Mouse (Mus musculus): Measurements from ENCODE around the gene Plekhg1.

Plekhg1 gene

DNA sequence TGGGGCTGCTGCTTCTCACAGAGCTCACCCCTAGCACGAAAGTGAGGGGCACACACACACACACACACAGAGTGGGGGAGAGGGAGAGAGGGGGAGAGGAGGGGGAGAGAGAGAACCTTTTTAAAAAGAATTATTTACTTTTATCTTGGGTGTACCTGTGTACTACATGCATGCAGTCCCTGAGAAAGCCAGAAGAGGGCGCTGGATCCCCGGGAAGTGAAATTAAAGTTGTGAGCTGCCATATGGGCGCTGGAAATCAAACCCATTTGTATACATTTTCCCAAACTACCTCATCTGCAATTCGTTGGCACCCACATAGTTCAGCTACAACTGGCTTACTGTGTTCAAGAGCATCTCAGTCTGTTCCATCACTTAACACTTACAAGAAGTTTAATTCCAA is 218.4 kb downstream of the Plekhg1 start:
- no peak for DNase-seq (ENCODE audit: low spot score in 2 of 2)

DNA sequence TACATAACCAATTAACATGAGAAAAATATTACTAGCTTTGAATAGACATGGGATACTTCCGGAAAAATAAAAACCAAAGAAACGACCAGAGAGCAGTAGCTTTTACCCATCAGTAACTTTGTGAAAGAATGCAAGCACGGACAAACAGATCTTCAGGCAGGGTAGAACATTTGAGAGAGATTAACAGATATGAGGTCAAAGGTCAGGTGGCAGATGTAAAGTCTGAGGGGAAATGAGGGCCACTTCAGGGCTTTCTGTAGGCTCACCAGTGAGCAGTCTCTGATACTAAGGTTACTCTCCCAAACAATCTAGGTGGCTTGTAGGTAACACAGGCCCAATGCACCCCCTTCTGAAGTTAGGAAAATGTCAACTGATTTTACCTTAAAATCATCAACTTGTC is 228.9 kb downstream of the Plekhg1 start:
- no peak for DNase-seq (ENCODE audit: low spot score in 2 of 2)

DNA sequence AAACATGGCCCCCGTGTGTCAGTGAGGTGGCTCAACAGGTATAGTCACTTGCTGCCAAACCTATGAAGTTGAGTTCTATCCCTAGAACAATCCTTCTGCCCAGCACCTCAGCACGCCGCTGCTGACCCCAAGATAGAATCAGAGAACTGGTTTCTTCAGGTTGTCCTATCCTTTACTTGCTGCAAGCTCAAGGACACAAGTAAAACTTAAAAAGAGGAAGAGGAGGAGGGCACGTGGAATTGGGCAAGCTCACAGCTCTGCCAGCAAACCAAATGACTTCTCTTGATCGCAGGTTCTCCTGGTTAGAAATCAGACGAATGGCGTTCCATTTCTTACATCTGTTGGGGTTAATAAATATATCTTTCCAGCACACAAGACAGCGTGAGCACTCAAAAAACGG is 232.1 kb downstream of the Plekhg1 start:
- DNase-seq (ENCODE audit: low spot score in 2 of 2) = no peak

DNA sequence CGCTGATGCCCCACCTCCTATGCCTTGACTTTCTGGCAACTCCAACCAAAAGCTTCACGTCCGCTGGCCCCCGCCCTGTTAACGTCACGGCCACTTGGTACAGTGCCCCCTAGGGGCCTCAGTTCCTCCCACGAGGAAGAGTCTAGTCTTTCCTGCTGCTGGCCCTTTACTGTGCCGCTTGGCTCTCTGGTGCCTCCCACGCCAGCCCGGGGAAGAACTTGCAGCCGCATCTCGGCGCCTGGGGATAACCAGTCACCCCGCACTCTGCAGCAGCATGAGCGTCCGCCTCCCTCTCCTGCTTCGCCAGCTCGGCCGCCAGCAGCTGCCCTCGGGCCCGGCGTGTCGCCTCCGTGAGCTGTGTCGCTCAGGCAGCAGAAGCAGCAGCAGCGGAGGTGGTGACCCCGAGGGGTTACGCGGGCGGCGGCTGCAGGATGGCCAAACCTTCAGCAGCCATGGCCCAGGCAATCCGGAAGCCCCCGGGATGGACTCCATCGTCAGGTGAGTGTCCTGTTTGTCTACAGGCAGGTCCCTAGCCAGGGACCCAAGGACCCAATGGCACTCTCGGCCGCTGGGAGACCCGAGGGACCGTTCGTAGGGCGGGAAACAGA is 232.9 kb downstream of the Plekhg1 start, which contains the start of gene Mthfd1l:
Gene Mthfd1l, plus strand, starts transcription at position 138 of the 608 bp plus-strand sequence.
- DNase-seq (ENCODE audit: low spot score in 2 of 2) = peak; percentile 66 to 82

DNA sequence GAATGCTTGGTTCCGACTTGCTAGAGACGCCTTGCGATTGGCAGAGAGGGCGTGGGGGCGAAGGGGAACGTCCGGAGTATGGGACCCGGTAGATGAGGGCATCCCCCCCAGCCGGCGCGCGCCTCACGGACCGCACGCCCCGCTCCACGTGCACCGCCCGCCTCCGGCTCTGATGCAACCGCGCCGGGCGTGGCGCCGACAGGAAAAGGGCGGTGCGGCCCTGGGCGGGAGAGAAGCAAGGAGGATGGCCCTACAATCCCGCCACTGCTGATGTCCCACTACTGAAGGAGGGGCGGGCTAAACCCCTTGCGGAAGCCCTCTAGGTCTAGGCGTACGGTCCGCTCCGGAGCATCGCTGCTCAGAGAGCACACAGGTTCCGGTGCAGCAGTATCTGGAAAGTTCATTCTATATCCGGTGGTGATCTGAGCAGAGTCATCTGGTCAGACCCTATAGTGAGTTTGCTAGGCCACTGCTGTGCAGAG is 233.5 kb downstream of the Plekhg1 start:
- peak; percentile 69 to 84 for DNase-seq (ENCODE audit: low spot score in 2 of 2)

DNA sequence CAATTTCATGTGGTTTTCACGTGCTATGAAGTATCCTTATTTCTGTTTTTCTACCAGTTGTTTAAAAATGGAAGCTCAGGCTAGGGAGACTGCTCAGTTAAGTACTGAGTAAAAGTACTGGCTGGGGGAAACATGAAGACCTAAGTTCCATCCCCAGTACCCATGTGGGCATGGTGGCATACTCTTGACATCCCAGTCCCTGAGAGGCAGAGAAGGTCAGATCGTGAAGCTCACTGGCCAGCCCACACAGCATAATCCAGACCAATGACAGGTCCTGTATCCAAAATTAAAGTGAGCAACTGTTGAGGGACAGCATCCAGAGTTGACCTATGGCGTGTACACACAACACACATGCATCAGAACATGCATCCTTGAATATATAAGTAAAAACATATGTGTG is 234.2 kb downstream of the Plekhg1 start:
- no peak for DNase-seq (ENCODE audit: low spot score in 2 of 2)

DNA sequence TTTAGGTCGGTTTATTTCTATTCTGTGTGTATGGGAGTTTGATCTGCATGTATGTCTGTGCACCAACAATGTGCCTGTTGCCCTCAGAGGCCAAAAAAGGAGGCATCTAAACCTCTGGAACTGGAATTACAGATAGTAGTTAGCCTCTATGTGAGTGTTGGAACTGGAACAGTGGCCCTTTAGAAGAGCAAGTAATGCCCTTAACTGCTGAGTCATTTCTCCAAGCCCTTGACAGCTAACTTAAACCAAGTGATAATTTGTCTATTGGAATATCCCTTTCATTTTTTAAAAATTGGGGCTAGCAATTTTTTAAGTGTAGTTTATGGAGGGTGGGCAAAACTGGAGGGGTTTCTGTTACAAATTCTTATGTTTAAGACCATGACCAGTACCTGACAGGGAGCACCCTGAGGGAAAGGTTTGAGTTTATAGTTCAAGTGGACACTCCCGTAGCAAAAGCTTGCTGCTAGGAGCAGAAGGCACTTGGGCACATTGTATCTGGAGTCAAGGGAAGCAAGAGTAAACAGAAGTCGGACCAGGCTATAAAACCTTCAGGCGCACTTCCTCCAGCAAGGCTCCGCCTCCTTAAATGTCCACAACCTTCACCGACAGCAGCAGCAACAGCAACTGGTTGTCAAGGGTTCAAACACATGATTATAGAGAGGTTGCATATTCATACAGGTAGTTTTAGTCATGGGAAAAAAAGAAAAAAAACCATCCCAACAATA is 235.9 kb downstream of the Plekhg1 start:
- DNase-seq (ENCODE audit: low spot score in 2 of 2) = no peak

DNA sequence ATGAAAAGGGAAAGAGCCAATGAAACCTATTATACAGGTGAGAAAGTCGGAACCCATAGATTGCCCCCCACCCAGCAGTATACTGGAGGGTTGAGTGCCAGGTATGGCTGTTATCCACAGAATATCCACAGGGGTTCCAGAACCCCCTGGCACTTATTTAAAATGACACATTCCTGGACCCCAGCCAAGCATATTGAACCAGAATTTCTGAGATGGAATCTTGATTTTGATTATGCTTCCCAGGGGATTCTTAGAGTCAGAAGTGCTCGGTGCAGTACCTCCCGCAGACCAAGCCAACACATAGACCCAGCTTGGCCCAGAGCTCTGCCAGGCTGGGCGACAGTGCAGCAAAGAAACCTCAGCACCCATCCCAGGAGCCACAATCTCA is 236.5 kb downstream of the Plekhg1 start:
- no peak for DNase-seq (ENCODE audit: low spot score in 2 of 2)

DNA sequence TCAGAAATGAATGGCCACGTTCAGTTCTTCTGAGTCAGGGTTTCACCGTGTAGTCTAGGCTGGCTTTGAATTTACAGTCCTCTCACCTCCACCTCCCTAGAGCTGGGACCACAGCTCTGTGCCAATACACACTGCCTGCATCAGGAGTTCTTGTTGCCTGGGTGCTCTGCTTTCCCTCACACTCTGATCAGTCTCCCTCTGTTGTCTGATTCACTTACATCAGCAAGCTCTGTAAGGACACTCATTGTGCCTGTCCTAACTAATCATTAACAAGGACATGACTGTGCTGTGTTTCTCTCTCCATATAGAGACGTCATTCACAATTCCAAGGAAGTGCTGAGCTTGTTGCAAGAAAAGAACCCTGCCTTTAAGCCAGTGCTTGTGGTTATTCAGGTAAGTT is 238.2 kb downstream of the Plekhg1 start:
- no peak for DNase-seq (ENCODE audit: low spot score in 2 of 2)

DNA sequence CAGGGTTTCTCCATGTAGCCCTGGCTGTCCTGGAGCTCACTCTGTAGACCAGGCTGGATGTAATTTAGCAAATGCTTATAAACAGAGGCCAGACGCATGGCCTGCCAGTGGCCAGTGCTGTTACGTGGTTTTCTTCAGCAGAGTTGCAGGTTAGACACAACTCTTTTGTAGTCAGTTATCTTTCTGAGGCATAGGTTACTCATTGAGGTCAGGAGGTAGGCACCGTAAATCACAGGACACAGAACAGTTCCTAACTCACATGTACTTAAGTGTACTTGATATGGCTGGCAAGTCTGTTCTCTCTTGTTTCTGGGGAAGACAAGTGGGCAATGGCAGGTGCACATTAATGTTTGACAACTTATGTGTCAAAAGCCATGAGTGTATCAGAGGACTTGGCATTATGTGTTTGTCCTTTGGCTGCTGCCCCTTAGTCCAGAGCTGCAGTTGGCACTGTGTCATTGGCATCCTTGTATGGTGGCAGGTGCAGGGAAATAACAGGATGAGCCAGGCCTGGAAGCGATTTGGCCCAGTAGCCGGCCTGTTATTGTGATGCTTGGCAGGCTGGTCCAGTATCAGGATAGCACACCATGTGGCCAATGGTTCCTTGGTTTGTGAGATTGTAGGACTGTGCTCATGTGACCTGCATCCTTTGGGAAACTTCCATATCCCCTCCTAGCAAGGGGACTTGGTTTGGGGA is 238.8 kb downstream of the Plekhg1 start:
- DNase-seq (ENCODE audit: low spot score in 2 of 2) = peak in 1 of 2 experiments; percentile 77

DNA sequence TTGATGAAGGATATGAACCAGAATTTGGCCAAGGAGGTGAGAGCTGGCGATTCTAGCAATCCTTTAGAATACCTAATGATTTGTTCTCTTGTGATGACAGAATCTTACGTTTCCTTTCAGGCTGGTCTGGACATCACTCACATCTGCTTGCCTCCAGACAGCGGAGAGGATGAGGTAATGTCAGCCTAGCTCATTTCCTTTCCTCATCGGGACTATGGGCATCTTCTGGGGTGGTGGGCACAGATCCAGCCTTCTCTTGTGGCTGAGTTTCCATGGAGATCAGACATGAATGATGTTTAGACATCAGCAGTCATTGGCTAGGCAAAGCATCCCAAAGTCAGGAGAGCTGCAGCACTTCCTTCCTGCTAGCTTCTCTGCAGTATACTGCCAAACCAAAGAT is 240.1 kb downstream of the Plekhg1 start:
- DNase-seq (ENCODE audit: low spot score in 2 of 2) = no peak

DNA sequence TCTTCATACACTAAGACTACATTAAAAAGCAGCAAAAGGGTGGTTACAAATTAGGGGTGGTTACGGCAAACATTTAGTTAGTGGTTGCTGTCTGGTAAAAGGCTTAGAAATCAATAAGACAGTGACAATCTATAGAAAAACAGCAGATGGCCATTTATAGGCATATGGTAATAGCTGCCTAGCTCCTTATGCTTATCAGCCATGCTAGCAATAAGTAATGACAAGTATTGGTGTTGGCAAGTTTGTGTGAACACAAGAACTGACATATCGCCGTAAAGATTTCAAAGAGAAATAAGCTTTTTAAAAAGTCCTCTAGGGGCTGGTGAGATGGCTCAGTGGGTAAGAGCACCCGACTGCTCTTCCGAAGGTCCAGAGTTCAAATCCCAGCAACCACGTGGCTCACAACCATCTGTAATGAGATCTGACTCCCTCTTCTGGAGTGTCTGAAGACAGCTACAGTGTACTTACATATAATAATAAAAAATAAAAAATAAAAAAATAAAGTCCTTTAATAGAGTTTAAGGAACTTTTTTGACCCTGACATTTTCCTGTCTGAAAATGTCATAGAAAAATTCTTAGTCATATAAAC is 250.2 kb downstream of the Plekhg1 start:
- DNase-seq (ENCODE audit: low spot score in 2 of 2) = no peak

DNA sequence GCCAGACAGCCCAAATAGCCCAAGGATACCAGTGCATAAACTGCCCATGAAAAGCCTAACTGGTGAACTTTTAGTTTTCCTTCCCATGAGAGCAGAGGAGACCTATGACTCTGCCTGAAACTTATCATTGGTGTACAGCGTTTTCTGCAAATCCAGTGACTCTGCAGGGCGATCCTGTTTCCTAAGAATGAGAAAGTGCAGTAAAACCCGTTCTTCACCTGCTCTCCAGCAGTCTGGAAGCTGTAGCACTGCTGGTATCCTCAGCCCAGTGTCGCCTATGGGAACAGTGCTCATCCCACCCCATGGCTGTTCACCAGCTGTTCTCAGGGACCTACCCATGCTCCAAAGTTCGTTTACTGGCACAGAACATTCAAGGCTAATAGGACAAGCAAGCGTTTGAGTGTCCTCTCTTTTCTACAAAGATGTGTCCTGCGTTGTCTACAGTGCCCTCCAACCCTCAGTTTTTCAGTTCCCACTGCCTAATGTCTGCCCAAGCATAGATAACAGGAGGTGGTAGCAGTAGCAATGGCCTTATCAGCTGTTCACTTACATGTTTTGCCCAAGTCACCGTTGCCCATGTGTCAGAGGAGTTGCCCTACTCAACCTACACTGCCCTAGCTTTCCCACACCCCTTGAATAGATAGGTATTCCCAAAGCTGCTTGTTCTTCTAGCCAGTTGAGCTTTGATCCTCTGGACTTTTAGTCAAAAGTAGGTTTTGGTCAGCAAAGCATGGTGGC is 253.4 kb downstream of the Plekhg1 start:
- DNase-seq (ENCODE audit: low spot score in 2 of 2) = no peak

DNA sequence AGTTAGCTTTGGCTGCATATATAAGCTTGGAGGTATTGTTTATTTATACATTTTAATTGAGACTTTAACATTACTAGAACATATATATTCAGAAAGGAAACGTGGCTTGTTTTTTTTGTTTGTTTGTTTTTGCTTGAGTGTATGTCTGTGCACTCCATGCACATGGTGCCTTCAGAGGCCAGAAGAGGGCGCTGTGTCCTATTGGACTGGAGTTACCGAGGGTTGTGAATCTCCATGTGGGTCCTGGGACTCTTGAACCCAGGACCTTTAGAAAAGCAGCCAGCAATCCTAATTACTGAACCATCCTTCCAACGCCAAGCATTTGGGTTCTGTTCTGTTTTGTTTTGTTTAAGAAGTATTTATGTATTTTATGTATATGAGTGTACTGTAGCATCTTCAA is 255.1 kb downstream of the Plekhg1 start:
- no peak for DNase-seq (ENCODE audit: low spot score in 2 of 2)

DNA sequence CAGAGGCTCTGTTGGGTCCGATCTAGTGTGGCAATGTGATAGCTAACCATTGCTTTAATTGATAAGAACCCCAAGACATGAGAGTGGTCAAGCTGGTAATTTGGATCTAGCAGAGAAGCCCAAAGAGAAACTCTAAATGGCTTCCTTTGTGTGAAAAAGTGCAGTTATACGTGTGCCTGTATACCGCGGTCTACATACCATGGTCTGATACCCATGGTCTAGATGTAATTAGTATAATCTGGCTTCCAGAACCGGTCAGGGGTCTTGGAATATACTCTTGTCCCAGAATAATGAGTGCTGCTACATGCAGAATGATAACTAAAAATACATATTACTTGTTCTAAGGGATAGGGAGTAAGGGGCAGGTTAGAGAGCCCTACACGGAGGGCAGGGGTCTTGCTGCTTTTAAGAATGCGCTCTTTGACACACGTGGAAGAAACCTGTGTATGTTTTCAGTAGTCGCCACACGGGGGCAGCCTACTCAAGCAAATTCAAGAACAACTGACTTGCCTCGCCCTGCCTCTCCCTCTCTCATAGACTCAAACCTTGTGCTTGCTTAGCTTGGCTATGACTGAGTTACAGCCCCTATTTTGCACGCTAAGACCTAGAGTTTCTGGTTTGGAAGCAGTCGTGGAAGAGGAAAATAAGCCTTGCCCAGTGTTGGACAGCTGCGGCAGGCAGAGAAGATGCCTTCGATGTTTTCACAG is 256.2 kb downstream of the Plekhg1 start:
- peak; percentile 40 to 63 for DNase-seq (ENCODE audit: low spot score in 2 of 2)

DNA sequence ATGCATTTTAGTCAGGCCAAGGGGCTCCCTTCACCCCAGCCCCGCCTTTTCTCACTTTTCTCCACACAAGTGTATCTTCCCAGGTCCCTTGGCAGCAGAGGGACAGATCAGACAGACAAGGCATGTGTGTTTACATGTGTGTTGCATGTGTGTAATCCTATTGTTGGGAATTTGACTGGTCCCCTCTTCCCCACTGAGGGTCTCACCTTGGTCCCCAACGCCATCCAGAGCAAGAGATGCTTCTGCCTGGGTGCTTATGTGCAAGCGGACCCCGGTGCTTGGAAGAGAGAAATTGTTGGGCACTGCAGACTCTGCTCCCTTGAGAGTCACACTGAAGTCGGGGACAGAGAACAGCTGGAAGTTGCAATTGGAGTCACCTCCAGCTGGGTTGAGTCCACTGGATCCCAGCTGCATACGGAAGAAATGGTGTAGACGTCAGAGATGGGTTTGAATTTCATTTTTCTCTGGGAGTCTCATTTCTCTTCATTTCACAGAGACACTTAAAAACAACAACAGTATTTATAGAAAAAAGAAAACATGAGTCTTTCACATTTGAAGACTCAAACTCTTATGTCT is 257.8 kb downstream of the Plekhg1 start:
- no peak for DNase-seq (ENCODE audit: low spot score in 2 of 2)

DNA sequence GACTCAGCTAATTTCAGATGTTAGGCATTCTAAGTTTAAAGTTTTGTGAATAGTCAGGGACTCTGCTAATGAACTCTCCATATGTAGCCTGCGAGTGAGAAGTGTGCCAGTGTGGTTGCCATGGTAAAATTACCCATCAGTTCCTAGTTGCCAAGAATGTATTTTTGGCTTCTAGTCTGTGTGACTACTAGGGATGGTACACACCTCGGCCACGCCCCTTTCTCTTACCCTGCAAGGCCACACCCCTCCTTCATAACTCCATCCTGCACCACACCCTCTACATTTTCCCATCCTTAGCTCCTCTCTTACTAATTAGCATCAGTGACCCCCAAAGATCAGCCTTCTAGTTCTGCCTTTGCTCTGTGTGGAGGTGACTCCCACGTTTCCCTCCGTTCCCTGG is 262.5 kb downstream of the Plekhg1 start:
- no peak for DNase-seq (ENCODE audit: low spot score in 2 of 2)

DNA sequence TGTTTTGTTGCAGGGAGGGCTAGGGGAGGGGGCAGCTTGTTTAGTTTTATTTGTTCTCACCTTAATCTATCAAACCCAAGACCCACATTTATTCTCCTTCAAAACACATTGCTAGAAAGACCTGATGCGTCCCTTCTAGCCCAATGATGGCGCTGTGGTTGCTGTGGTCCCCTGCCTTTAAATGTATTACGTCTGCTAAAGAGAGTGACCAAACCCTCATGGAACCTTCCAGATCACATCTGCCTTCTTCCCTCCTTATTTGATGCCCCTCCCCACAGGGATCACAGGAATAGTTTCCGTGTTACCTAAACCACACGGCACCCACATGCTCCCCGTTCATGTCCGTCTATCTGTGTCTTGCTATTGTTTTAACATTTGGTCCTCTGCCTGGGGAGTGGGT is 265.0 kb downstream of the Plekhg1 start:
- DNase-seq (ENCODE audit: low spot score in 2 of 2) = no peak

DNA sequence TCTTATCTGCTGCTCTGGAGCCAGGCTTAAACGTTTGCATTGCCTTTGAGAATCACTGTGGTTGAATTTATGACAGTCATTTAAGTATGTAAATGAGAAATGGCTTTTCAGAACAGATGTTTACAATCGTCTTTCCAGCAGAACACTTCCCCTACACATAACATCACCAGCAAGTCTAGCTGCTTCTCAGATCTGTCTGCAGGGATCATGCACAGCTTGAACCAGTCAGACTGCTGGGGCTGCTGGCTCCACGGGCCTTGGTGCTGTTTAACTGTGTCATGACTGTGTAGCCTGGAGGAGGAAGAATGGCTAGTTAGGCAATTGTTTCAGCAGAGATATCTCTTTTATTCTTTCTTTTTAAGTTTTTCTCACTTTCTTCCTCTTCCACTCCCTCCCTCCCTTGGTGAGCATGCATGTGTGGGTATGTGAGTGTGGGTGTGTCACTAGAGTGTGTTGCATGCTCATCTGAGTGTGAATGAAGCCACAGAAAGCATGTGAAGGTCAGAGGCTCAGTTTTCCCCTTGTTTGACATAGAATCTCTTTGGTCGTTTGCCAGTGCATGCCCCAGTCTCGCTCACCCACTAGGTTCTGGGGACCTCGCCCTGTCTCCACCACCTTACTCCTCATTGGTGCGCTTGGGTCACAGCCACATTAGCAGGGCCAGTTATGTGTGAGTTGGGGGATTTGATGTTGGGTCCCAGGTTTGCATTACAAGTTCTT is 266.3 kb downstream of the Plekhg1 start:
- no peak for DNase-seq (ENCODE audit: low spot score in 2 of 2)

Measured in cerebellum, postnatal 4 days (tissue).